Comparison of ENCODE assay signal across 9 mouse cellular contexts in the genomic region with DNA sequence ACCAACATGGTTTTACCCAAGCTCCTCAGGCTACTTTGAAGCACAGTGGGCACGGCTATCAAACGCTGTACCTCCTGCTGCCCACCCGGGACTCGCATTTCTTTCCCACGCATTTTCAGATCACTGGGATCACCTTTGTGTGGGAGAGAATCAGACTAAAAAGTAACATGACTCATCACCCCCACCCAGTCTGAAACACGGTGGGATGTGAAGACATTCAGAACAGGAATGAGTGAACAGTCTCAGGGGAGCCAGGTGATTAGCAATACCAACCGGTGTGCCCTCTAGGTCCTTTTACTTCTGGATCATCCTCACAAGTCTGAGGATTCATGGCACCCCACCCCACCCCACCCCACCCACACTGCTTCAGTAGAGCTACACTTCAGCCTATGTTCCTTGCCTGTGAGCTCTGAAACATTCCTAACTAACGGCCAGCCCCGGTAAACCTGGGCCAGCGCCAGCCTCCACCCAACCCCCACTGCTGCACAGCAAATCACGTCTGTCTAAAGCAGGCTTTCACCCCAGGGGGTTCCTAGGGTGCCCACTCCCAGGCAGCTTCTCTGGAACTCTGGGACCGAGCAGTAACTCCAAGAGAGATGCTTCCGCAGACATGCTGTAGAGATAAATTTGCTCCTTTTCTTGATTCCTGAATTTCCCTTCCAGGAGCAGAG. TPM values are rescaled to one million over a fixed set of nuclear protein-coding genes. Genes with fewer than 3 reads are reported as not detected.
DNase-seq lines count a peak whose midpoint lies in the region; ATAC-seq lines count a peak whose summit lies in the region.
"Had no signal": no experiment of that assay in that cellular context is flagged by ENCODE, and none has a peak within 500 bp of the region (broad histone marks: within the 10 kb centered on the region; RNA-seq: fewer than 3 reads in every experiment).

No protein-coding gene starts in this region.

- peak overlapping the region; percentile 87 for H3K9ac ChIP-seq in forebrain, embryonic 14.5 days (ENCODE audit: low read length)

- H3K4me3 ChIP-seq in heart, embryonic 10.5 days = peak overlapping the region; percentile 75
- peak overlapping the region; percentile 65 for H3K4me3 ChIP-seq in forebrain, embryonic 14.5 days (ENCODE audit: low read depth, low read length)
- peak overlapping the region; percentile 70 for H3K4me3 ChIP-seq in limb, embryonic 10.5 days

- no peak for ATAC-seq in forebrain, embryonic 14.5 days

- no peaks in the 10 kb centered on the region for H3K9me3 ChIP-seq in heart, embryonic 10.5 days
- no peaks in the 10 kb centered on the region for H3K9me3 ChIP-seq in forebrain, embryonic 14.5 days (replicated peaks; ENCODE audit: control insufficient read depth, low read length)
- H3K9me3 ChIP-seq in limb, embryonic 10.5 days (replicated peaks) = no peaks in the 10 kb centered on the region

- DNase-seq in heart, embryonic 10.5 days (ENCODE audit: low spot score) = no peak
- DNase-seq in heart, adult 18-20 months = no peak
- peak; percentile 2 for DNase-seq in Muller cell, postnatal 12 days (ENCODE audit: inconsistent ontology term)
- no peak for DNase-seq in forebrain, embryonic 14.5 days (ENCODE audit: low spot score)
- DNase-seq in limb, embryonic 10.5 days (ENCODE audit: low spot score) = peak; percentile 34
- DNase-seq in right cerebral cortex, postnatal 14 days = peak; percentile 10
- DNase-seq in c-Kit-positive CD71-positive TER-119-positive erythroid progenitor cells, embryonic 14.5 days (ENCODE audit: low spot score) = no peak
- DNase-seq in thymus, postnatal 0 days (ENCODE audit: low spot score) = no peak

- H3K4me1 ChIP-seq in heart, embryonic 10.5 days = peaks cover 14% of the 10 kb centered on the region
- peaks cover 17% of the 10 kb centered on the region; the same call in 1 of the 2 replicates for H3K4me1 ChIP-seq in forebrain, embryonic 14.5 days (ENCODE audit: control insufficient read depth, insufficient read depth, low read length)
- peaks cover 35% of the 10 kb centered on the region for H3K4me1 ChIP-seq in limb, embryonic 10.5 days

- no peaks in the 10 kb centered on the region for H3K36me3 ChIP-seq in heart, embryonic 10.5 days
- H3K36me3 ChIP-seq in forebrain, embryonic 14.5 days (ENCODE audit: control insufficient read depth, insufficient read depth, low read length) = no peaks in the 10 kb centered on the region
- H3K36me3 ChIP-seq in limb, embryonic 10.5 days = no peaks in the 10 kb centered on the region
- H3K36me3 ChIP-seq: G1E had no signal

- peak overlapping the region; percentile 84 for H3K27ac ChIP-seq in heart, embryonic 10.5 days
- peak overlapping the region; percentile 84; the same call in 1 of the 2 replicates for H3K27ac ChIP-seq in forebrain, embryonic 14.5 days (ENCODE audit: low read depth, low read length)
- peak overlapping the region; percentile 87; the same call in 1 of the 2 replicates for H3K27ac ChIP-seq in limb, embryonic 10.5 days

- peaks cover 21% of the 10 kb centered on the region for H3K27me3 ChIP-seq in heart, embryonic 10.5 days (ENCODE audit: insufficient read depth, poor library complexity, severe bottlenecking)
- 0 out of 2 replicates have a peak, but pooled peaks cover 3% of the 10 kb centered on the region for H3K27me3 ChIP-seq in forebrain, embryonic 14.5 days (replicated peaks; ENCODE audit: control insufficient read depth, insufficient read depth, low read length)
- H3K27me3 ChIP-seq in limb, embryonic 10.5 days (ENCODE audit: low read depth, poor library complexity, severe bottlenecking) = peaks cover 17% of the 10 kb centered on the region

- 9% methylated on average over 13 of the region's 13 CpGs for WGBS in heart, embryonic 10.5 days
- WGBS in forebrain, embryonic 14.5 days = 14% methylated on average over 13 of the region's 13 CpGs
- WGBS in limb, embryonic 10.5 days = 14% methylated on average over 13 of the region's 13 CpGs

- H3K4me2 ChIP-seq in forebrain, embryonic 14.5 days (ENCODE audit: low read length) = peak overlapping the region; percentile 85

RNA-seq across cellular contexts. Expression of gene Fat3, which starts 1.7 kb away (rescaled TPM):
- 1.5 and 1.9 TPM in 2 replicates for polyA plus RNA-seq in heart, embryonic 10.5 days (2016; fragmentation: Nextera tagmentation; extraction: Ambion mirVana)
- under 1 TPM; 0.42 to 0.46 TPM for total RNA-seq in heart, adult 18-20 months (2021)
- polyA plus RNA-seq in forebrain, embryonic 14.5 days (2014; fragmentation: Nextera tagmentation; extraction: Ambion mirVana) = 12.2 and 14.7 TPM in 2 replicates
- 1.6 and 2.3 TPM in 2 replicates for polyA plus RNA-seq in limb, embryonic 10.5 days (2016; fragmentation: Nextera tagmentation; extraction: Ambion mirVana)
- polyA plus RNA-seq in thymus, postnatal 0 days (2015; fragmentation: Nextera tagmentation; extraction: Ambion mirVana) = 0.27 and 0.30 TPM in 2 replicates
- polyA plus RNA-seq: G1E had no signal

Comparison
In these comparisons a context has a peak if more than half of its experiments do, and no peak if none do; other contexts are left out.
1. DNase-seq: peak in Muller cell, postnatal 12 days (single experiment), limb, embryonic 10.5 days (single experiment) and right cerebral cortex, postnatal 14 days (single experiment); none in heart, embryonic 10.5 days (single experiment), heart, adult 18-20 months (0 of 2), forebrain, embryonic 14.5 days (single experiment), c-Kit-positive CD71-positive TER-119-positive erythroid progenitor cells, embryonic 14.5 days (single experiment) and thymus, postnatal 0 days (single experiment).
2. Peak in every context shown above with its lines, with median percentiles within 50 percentile points of each other: H3K27ac ChIP-seq and H3K4me3 ChIP-seq.